Mouse (Mus musculus): ENCODE measurements around the gene Dab1. TPM values are rescaled to one million over a fixed set of nuclear protein-coding genes. Genes with fewer than 3 reads are reported as not detected.

Dab1 gene
- polyA plus RNA-seq, 1 experiment from 2014 or later = 0.30 TPM

GRCm38 (mm10) chr4:104211531-104212455 lies 592.6 kb downstream of the Dab1 start:
- Histone ChIP-seq H3K27me3 (no peaks in the 10 kb centered on the region), H3K27ac (0 out of 2 replicates have a peak overlapping the region, but pooled peaks have one; percentile 23), H3K4me2 (no peak overlapping the region), H3K36me3 (no peaks in the 10 kb centered on the region), H3K9ac (no peak overlapping the region), H3K9me3 (replicated peaks) (no peaks in the 10 kb centered on the region), H3K4me1 (replicated peaks) (no peaks in the 10 kb centered on the region), H3K4me3 (replicated peaks) (no peak overlapping the region)
- DNase-seq (no peak), ATAC-seq (ENCODE audit: low read depth) (peak; percentile 50)
- WGBS (ENCODE audit: insufficient replicate concordance) = 50% methylated on average over 9 of the region's 9 CpGs

GRCm38 (mm10) chr4:104214724-104215123 lies 595.6 kb downstream of the Dab1 start:
- DNase-seq (no peak), ATAC-seq (ENCODE audit: low read depth) (no peak)
- Histone ChIP-seq H3K36me3 (no peaks in the 10 kb centered on the region), H3K4me2 (no peak overlapping the region), H3K9ac (no peak overlapping the region), H3K27me3 (no peaks in the 10 kb centered on the region), H3K4me3 (replicated peaks) (no peak overlapping the region), H3K4me1 (replicated peaks) (no peaks in the 10 kb centered on the region), H3K27ac (no peak overlapping the region), H3K9me3 (replicated peaks) (no peaks in the 10 kb centered on the region)
- 53% methylated on average over 7 of the region's 7 CpGs for whole genome bisulfite sequencing (ENCODE audit: insufficient replicate concordance)

DNA sequence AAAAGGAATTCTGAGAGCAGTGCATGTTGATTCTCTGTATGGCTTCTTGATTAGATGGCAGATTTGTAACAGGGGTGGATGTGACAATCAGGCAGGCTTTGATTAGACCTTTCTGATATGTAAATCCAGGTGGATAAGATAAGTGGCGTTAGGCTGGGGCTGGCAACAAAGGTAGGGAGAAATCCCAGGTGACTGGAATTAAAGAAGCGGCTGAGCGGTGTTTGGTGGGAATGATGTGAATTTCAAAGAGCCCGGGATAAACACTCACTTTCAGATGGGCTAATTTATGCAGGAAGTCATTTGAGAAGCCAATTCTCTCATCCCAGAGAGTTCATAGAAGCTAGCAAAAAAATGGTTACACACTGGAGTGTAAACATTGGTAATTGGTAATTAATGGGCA lies 598.2 kb downstream of the Dab1 start:
- Histone ChIP-seq H3K4me3 (replicated peaks) (no peak overlapping the region), H3K4me1 (replicated peaks) (no peaks in the 10 kb centered on the region), H3K4me2 (no peak overlapping the region), H3K27me3 (no peaks in the 10 kb centered on the region), H3K9ac (no peak overlapping the region), H3K27ac (no peak overlapping the region), H3K9me3 (replicated peaks) (no peaks in the 10 kb centered on the region), H3K36me3 (no peaks in the 10 kb centered on the region)
- no peak for DNase-seq
- ATAC-seq (ENCODE audit: low read depth) = no peak
- WGBS (ENCODE audit: insufficient replicate concordance) = 43% methylated on average over 4 of the region's 4 CpGs

DNA sequence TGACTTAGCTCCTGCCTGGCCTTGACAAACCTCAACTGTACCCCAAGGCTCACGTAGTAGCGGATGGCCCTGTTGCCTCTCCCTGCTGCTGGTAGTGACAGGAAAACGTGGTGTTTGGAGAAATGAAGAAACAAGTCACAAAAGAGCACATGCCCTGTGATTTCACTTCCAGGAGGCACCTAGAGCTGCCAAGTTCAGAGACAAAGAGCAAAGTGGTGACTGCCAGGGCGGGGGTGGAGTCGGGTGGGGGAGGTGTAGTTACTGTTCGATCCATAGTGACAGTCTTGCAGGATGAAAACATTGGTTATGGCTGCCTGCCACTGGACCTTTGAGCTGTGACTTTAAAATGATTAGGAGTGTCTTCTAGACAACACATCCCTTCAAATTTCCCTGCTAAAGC lies 599.6 kb downstream of the Dab1 start:
- no peak for DNase-seq
- Histone ChIP-seq H3K27me3 (no peaks in the 10 kb centered on the region), H3K27ac (no peak overlapping the region), H3K36me3 (no peaks in the 10 kb centered on the region), H3K4me3 (replicated peaks) (no peak overlapping the region), H3K4me1 (replicated peaks) (no peaks in the 10 kb centered on the region), H3K4me2 (no peak overlapping the region), H3K9ac (no peak overlapping the region), H3K9me3 (replicated peaks) (no peaks in the 10 kb centered on the region)
- WGBS (ENCODE audit: insufficient replicate concordance) = 51% methylated on average over 6 of the region's 6 CpGs
- no peak for ATAC-seq (ENCODE audit: low read depth)

GRCm38 (mm10) chr4:104220099-104220498 lies 600.9 kb downstream of the Dab1 start:
- H3K4me1 ChIP-seq (replicated peaks) = no peaks in the 10 kb centered on the region
- H3K4me2 ChIP-seq = no peak overlapping the region
- no peak overlapping the region for H3K27ac ChIP-seq
- H3K4me3 ChIP-seq (replicated peaks) = no peak overlapping the region
- no peak for DNase-seq
- H3K9me3 ChIP-seq (replicated peaks) = no peaks in the 10 kb centered on the region
- no peak overlapping the region for H3K9ac ChIP-seq
- ATAC-seq (ENCODE audit: low read depth) = no peak
- 16% methylated on average over 3 of the region's 3 CpGs for WGBS (ENCODE audit: insufficient replicate concordance)
- no peaks in the 10 kb centered on the region for H3K36me3 ChIP-seq
- no peaks in the 10 kb centered on the region for H3K27me3 ChIP-seq

DNA sequence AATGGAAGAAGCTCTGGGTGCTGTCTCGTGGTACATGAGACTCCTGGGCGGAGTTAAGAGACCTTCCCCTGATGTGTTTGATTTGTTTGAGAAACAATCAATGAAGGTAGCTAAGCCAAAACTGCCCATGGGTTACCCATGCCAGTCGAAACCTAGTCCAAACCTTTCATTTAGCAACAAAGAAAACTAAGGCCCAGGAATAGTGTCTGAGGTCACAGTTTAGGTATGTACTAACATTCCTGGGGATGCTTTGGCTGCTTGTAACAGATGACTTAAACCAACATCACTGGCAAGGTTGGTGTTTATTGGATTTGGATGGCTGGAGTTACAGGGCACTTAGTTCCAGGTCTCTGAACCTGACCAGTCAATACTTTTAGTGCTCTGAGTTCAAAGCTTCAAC lies 610.1 kb downstream of the Dab1 start:
- Histone ChIP-seq H3K4me1 (replicated peaks) (no peaks in the 10 kb centered on the region), H3K9ac (no peak overlapping the region), H3K4me3 (replicated peaks) (no peak overlapping the region), H3K4me2 (no peak overlapping the region), H3K9me3 (replicated peaks) (no peaks in the 10 kb centered on the region), H3K27ac (no peak overlapping the region), H3K36me3 (no peaks in the 10 kb centered on the region), H3K27me3 (no peaks in the 10 kb centered on the region)
- DNase-seq (no peak), ATAC-seq (ENCODE audit: low read depth) (no peak)
- 53% methylated on average over 3 of the region's 3 CpGs for WGBS (ENCODE audit: insufficient replicate concordance)

DNA sequence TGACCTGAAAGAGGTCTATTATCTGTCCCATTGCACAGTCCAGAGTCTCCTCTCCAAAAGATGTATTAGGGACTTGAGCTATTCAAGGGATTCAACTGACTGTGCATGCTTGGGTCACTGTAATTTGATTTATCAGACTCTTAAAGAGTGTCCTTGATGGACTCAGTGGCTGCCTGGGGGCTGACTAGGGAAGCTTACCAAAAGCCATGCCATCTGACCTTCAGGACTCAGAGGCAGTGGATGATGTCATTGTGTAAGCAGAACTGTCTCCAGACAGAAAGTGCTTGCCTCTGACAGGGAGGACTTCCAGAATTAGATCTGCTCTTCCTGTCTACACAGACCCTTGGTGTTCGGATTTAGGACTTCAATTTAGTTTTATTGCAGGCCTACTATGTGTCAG lies 627.3 kb downstream of the Dab1 start:
- Histone ChIP-seq H3K4me2 (no peak overlapping the region), H3K27me3 (no peaks in the 10 kb centered on the region), H3K27ac (no peak overlapping the region), H3K9ac (no peak overlapping the region), H3K4me3 (replicated peaks) (no peak overlapping the region), H3K4me1 (replicated peaks) (no peaks in the 10 kb centered on the region), H3K36me3 (no peaks in the 10 kb centered on the region), H3K9me3 (replicated peaks) (no peaks in the 10 kb centered on the region)
- 18% methylated on average over 1 of the region's 1 CpGs for WGBS (ENCODE audit: insufficient replicate concordance)
- no peak for ATAC-seq (ENCODE audit: low read depth)
- no peak for DNase-seq

GRCm38 (mm10) chr4:104249462-104249861 lies 630.3 kb downstream of the Dab1 start:
- H3K4me2 ChIP-seq = no peak overlapping the region
- WGBS (ENCODE audit: insufficient replicate concordance) = 71% methylated on average over 6 of the region's 6 CpGs
- H3K9ac ChIP-seq = no peak overlapping the region
- H3K36me3 ChIP-seq = no peaks in the 10 kb centered on the region
- H3K27ac ChIP-seq = no peak overlapping the region
- H3K4me1 ChIP-seq (replicated peaks) = no peaks in the 10 kb centered on the region
- DNase-seq (no peak), ATAC-seq (ENCODE audit: low read depth) (no peak)
- no peaks in the 10 kb centered on the region for H3K27me3 ChIP-seq
- no peak overlapping the region for H3K4me3 ChIP-seq (replicated peaks)
- H3K9me3 ChIP-seq (replicated peaks) = no peaks in the 10 kb centered on the region

- no peak overlapping the region for H3K4me3 ChIP-seq (replicated peaks)
Observed at GRCm38 (mm10) chr4:104257776-104258175, 638.6 kb downstream of the Dab1 start.

DNA sequence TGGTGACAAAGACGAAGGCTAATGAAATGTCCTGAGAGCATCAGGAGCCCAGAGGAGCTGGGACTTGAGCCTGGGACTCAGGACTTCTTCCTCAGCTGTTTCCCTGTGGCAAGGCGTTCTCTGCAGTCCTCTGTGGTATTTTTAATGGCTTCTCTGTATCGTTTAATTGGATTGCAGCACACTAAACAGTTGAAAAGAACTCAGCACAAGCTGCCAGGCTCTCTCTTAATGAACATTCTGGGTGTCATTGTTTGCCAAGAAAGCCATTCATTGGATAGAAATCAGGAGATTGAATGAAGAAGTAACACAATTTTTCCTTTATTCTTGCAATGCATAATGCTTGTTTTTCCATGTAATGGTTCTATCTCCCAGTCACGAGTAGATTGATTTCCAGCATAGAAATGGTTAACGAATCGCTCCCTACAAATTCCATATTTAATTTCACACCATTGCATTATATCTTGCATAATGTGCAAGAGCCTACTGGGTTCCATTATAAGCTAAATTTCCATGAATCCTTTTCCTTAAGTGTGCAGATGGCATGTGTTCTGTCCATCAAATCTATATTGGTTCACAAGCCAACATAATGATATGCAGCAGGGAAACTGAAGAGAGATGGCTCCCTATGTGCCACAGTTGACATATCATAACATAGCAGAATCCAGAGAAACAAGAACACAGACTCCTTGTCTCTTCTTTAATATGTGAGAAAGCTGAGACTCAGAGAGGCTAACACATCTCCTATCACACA lies 650.4 kb downstream of the Dab1 start:
- no peak overlapping the region for H3K27ac ChIP-seq
- no peaks in the 10 kb centered on the region for H3K27me3 ChIP-seq
- H3K36me3 ChIP-seq = no peaks in the 10 kb centered on the region
- H3K4me2 ChIP-seq = no peak overlapping the region
- ATAC-seq (ENCODE audit: low read depth) = no peak
- no peaks in the 10 kb centered on the region for H3K4me1 ChIP-seq (replicated peaks)
- H3K9ac ChIP-seq = no peak overlapping the region
- H3K9me3 ChIP-seq (replicated peaks) = no peaks in the 10 kb centered on the region
- no peak overlapping the region for H3K4me3 ChIP-seq (replicated peaks)
- DNase-seq = no peak
- WGBS (ENCODE audit: insufficient replicate concordance) = 51% methylated on average over 6 of the region's 6 CpGs

More at GRCm38 (mm10) chr4:104257776-104258175, 638.6 kb downstream of the Dab1 start:
- 70% methylated on average over 8 of the region's 8 CpGs for WGBS (ENCODE audit: insufficient replicate concordance)
- Histone ChIP-seq H3K9ac (no peak overlapping the region), H3K4me1 (replicated peaks) (no peaks in the 10 kb centered on the region), H3K36me3 (no peaks in the 10 kb centered on the region), H3K9me3 (replicated peaks) (no peaks in the 10 kb centered on the region), H3K4me2 (no peak overlapping the region), H3K27me3 (no peaks in the 10 kb centered on the region), H3K27ac (no peak overlapping the region)
- ATAC-seq (ENCODE audit: low read depth) (no peak), DNase-seq (no peak)

DNA sequence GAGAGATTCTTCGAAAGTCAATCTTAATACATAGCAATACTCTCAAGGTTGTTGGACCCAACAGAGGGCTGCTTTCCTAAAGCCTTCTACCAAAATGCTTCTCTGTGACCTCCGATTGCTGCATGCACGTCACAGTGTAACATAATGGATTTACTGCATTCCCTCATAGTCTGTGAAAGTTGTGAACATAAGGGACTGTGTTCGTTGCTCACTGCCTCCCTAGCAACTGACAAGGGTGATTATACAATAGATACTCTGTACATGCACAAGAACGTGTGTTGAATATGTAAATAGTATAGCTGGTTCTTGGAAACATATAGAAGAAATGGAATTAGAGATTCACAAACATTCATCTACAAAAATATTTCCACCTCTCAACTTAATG lies 651.0 kb downstream of the Dab1 start:
- Histone ChIP-seq H3K36me3 (no peaks in the 10 kb centered on the region), H3K27me3 (no peaks in the 10 kb centered on the region), H3K27ac (no peak overlapping the region), H3K9ac (no peak overlapping the region), H3K9me3 (replicated peaks) (no peaks in the 10 kb centered on the region), H3K4me1 (replicated peaks) (no peaks in the 10 kb centered on the region), H3K4me3 (replicated peaks) (no peak overlapping the region), H3K4me2 (no peak overlapping the region)
- no peak for DNase-seq
- no peak for ATAC-seq (ENCODE audit: low read depth)
- WGBS (ENCODE audit: insufficient replicate concordance) = 63% methylated on average over 5 of the region's 5 CpGs

Data from liver, embryonic 13.5 days (tissue).